In genomic region chr17:82957409-82957808, GRCm38 (mm10) we compare ENCODE assay signal across 8 mouse cellular contexts.
A peak's percentile ranks its signal among the peaks of the same experiment; 100 is the strongest.
DNase-seq lines count a peak whose midpoint lies in the region; ATAC-seq and TF ChIP-seq lines count a peak whose summit lies in the region.

No protein-coding gene starts in this region.

- no peaks in the 10 kb centered on the region for H3K36me3 ChIP-seq in midbrain, embryonic 11.5 days (ENCODE audit: control insufficient read depth, insufficient read depth, low read length)
- H3K36me3 ChIP-seq in midbrain, embryonic 10.5 days: no peaks in the 10 kb centered on the region

- ATAC-seq in frontal cortex, adult (ENCODE audit: low TSS enrichment): peak; percentile 72
- peak; percentile 50; the same call in 1 of the 2 replicates for ATAC-seq in midbrain, embryonic 11.5 days (ENCODE audit: low FRiP score)

- no peaks in the 10 kb centered on the region for H3K9me3 ChIP-seq in midbrain, embryonic 11.5 days (ENCODE audit: control insufficient read depth, low read length)
- H3K9me3 ChIP-seq in midbrain, embryonic 10.5 days (replicated peaks): no peaks in the 10 kb centered on the region

- no peak overlapping the region for H3K4me3 ChIP-seq in midbrain, embryonic 11.5 days (ENCODE audit: low read depth, low read length)
- H3K4me3 ChIP-seq in midbrain, embryonic 10.5 days: no peak overlapping the region
- no peak overlapping the region for H3K4me3 ChIP-seq in cortical plate, adult 2 months (ENCODE audit: insufficient read depth, low read length)

- no peak overlapping the region for H3K9ac ChIP-seq in midbrain, embryonic 11.5 days (ENCODE audit: low read length)

- H3K4me1 ChIP-seq in midbrain, embryonic 11.5 days (ENCODE audit: control insufficient read depth, insufficient read depth, low read length): no peaks in the 10 kb centered on the region
- H3K4me1 ChIP-seq in midbrain, embryonic 10.5 days: no peaks in the 10 kb centered on the region
- no peaks in the 10 kb centered on the region for H3K4me1 ChIP-seq in cortical plate, adult 2 months (ENCODE audit: control insufficient read depth, insufficient read depth, low read length)

- no peak overlapping the region for H3K4me2 ChIP-seq in midbrain, embryonic 11.5 days

- peak; percentile 43 for TF ChIP-seq CTCF in cortical plate, adult 2 months (IDR thresholded peaks at IDR 0.05; ENCODE audit: extremely low read depth, insufficient read depth, low read length)

- no peak for DNase-seq in frontal cortex, postnatal 10 days (ENCODE audit: low spot score in 2 of 2)
- DNase-seq in midbrain, embryonic 11.5 days (ENCODE audit: low spot score, missing footprints): peak; percentile 94
- no peak for DNase-seq in midbrain, embryonic 10.5 days (ENCODE audit: low spot score)
- DNase-seq in large intestine, adult 2 months (ENCODE audit: low read depth, low spot score): peak; percentile 11
- DNase-seq in skeletal muscle tissue, adult 2 months (ENCODE audit: low read depth, low spot score): peak; percentile 5
- no peak for DNase-seq in testis, postnatal 10 days (ENCODE audit: low spot score)

- no peak overlapping the region for H3K27ac ChIP-seq in midbrain, embryonic 11.5 days (ENCODE audit: low read depth, low read length)
- no peak overlapping the region for H3K27ac ChIP-seq in midbrain, embryonic 10.5 days (replicated peaks)
- no peak overlapping the region for H3K27ac ChIP-seq in cortical plate, adult 2 months (ENCODE audit: insufficient read depth, low read length)

- no peak for TF ChIP-seq POLR2A in cortical plate, adult 2 months (IDR thresholded peaks at IDR 0.05; ENCODE audit: extremely low read depth, insufficient read depth, low read length)

- WGBS in midbrain, embryonic 11.5 days: 59% methylated on average over 4 of the region's 4 CpGs
- WGBS in midbrain, embryonic 10.5 days: 59% methylated on average over 4 of the region's 4 CpGs
- 38% methylated on average over 4 of the region's 4 CpGs for WGBS in large intestine, adult 2 months

- no peaks in the 10 kb centered on the region for H3K27me3 ChIP-seq in midbrain, embryonic 11.5 days (ENCODE audit: control insufficient read depth, insufficient read depth, low read length)
- H3K27me3 ChIP-seq in midbrain, embryonic 10.5 days (ENCODE audit: low read depth, poor library complexity, severe bottlenecking): peaks cover 7% of the 10 kb centered on the region; the same call in 1 of the 2 replicates

Comparison
In these comparisons a context has a peak if more than half of its experiments do, and no peak if none do; other contexts are left out.
1. DNase-seq: peak in midbrain, embryonic 11.5 days (single experiment), large intestine, adult 2 months (single experiment) and skeletal muscle tissue, adult 2 months (single experiment); none in frontal cortex, postnatal 10 days (0 of 2), midbrain, embryonic 10.5 days (single experiment) and testis, postnatal 10 days (single experiment).